Mouse (Mus musculus) gastrocnemius, adult 2 months (tissue): ENCODE results near the gene Retnla. TPM values are rescaled to one million over a fixed set of nuclear protein-coding genes. Genes with fewer than 3 reads are reported as not detected.
"Not testable (repeated sequence)": the region's sequence is repeated elsewhere in the genome, so short reads cannot be mapped to it uniquely, and the experiment has no call there.

Experiments used
- DNase-seq: peaks from one replicate; pipeline ENCODE4 v3.0.0; 2022
- H3K27ac ChIP-seq: fragments of 200-600 bp; 2 replicates; pipeline ENCODE4 v1.8.1; 2022; ENCODE audit warnings: mild to moderate bottlenecking
- H3K4me3 ChIP-seq: fragments of 200-600 bp; 2 replicates; pipeline ENCODE4 v1.8.1; 2022; ENCODE audit warnings: mild to moderate bottlenecking, moderate library complexity
- CTCF ChIP-seq: fragments of 200-600 bp; IDR thresholded peaks from 2 replicates; pipeline ENCODE4 v1.8.1; 2022; ENCODE audit warnings: antibody characterized with exemption, mild to moderate bottlenecking, moderate library complexity
- intact Hi-C: fragments of 180-260 bp; cut with DNase I; formaldehyde crosslinking; loops from one replicate; pipeline ENCODE4 v1.15.1; 2025
- total RNA-seq, 2 experiments: library from RNA; stranded (reverse); gene quantifications; 2 replicates each; pipeline ENCODE4 v1.2.3; 2021

The Retnla gene
- total RNA-seq, 2 experiments from 2014 or later, result 2.8 to 8.4 TPM

DNA sequence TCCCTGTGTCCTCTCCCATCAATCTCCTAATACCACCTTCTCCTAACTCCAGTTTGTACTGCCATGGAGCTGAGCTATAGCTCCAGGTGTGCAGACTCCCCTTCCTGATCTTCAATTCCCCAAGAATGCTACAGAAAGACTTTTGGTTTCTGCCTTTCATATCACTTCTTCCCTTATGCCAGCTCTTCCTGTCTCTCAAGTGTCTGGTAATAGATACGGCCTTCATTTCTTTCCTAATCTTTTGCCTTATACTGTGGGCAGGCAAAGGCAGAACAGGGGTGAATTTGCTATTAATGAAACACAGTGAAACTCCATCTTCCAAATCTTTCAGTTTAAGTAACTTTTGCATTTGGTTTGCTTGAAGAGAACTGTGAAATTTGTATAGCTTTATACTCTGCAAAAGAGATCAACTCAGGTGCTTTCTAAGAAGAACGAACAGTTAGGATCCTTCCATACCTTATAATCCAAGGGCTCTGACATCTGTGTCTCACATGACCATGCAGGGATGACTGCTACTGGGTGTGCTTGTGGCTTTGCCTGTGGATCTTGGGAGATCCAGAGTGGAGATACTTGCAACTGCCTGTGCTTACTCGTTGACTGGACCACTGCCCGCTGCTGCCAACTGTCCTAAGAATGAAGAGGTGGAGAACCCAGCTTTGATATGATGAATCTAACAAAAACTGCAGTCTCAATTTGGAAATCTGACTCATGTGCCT is 1.5 kb downstream of the Retnla start:
- Histone ChIP-seq H3K4me3 (no peak overlapping the region), H3K27ac (no peak overlapping the region)
- intact Hi-C loops, result no loop called here
- no peak for DNase-seq
- TF ChIP-seq CTCF, result no peak

DNA sequence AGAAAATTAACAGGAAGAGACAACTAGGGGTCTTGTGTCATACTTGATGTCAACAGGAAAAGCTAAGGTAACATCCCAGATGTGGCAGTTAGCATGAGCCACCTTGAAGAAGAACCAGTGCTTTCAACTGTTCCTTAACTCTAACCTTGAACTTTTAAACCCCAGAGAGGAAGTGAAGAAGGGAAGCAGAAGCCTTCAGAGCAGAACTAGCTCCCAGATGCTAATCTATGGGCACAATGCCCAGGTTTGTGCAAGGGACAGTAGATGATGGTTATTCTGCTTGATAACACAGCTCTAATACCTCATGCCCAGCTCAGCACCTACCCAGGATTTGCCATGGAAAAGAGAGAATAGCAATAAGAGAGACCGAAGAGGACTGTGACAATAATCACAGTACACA is 22.7 kb downstream of the Retnla start:
- H3K4me3 ChIP-seq, intact Hi-C loops, H3K27ac ChIP-seq: not testable (repeated sequence)
- DNase-seq, result peak; percentile 20

DNA sequence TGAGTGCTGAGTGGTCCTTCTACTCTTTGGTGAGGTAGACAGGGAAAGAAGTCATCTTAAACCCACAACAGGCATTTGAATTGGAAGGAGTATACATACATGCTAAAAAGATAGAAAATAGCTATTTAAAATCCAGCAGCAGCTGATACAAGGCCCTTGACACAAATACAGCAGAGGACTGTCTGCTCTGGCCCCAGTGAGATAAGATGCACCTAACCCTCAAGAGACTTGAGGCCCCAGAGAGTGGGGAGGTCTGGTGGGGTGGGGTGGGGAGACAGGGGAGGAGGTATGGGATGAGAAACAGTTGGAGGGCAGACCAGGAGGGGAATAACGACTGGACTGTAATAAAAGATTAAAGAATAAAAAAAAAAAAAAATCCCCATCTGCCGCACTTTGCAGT is 25.3 kb downstream of the Retnla start:
- DNase-seq, result no peak
- intact Hi-C loops, result no loop called here
- Histone ChIP-seq H3K27ac (no peak overlapping the region), H3K4me3 (no peak overlapping the region)
- TF ChIP-seq CTCF, result no peak

DNA sequence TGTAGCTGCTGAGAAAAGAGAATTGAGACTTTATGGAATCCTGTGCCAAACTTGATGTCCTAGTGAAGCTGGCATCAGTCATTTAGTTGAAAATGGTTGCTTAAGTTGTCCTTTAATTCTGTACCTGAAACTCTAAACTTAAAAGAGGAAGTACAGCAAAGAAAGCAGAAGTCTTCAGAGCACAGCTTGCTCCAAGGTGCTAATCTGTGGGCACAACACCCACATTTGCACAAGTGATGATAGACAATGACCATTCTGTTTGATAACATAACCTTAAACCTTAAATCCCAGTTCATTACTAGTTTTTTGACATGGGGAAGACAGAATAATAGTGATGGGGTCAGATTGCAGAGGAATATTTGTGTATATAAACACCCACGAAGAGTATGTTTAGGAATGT is 26.3 kb downstream of the Retnla start:
- Histone ChIP-seq H3K27ac (no peak overlapping the region), H3K4me3 (no peak overlapping the region)
- intact Hi-C loops, result no loop called here
- TF ChIP-seq CTCF, result no peak
- no peak for DNase-seq

DNA sequence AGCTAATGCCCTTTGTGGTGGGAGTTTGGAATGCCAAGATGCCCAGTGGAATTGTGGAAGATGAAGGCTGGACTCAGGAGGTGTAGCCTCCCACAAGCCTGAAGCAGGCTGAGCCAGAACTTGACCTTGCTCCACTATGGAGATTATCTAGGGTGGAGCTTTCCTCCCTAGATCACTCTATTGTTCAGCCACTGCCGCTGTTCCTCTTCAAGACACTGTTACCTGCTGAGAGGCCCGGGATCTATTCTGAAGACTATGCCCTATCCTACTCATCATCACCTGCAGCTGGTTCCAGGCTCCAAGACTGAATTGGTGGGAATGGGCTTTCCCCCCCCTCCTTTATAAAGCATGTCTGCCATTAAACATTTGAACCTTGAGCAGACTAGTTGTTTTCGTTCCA is 27.3 kb downstream of the Retnla start:
- H3K27ac ChIP-seq, result no peak overlapping the region
- intact Hi-C loops, result no loop called here
- H3K4me3 ChIP-seq, result no peak overlapping the region
- DNase-seq, result no peak
- no peak for TF ChIP-seq CTCF

DNA sequence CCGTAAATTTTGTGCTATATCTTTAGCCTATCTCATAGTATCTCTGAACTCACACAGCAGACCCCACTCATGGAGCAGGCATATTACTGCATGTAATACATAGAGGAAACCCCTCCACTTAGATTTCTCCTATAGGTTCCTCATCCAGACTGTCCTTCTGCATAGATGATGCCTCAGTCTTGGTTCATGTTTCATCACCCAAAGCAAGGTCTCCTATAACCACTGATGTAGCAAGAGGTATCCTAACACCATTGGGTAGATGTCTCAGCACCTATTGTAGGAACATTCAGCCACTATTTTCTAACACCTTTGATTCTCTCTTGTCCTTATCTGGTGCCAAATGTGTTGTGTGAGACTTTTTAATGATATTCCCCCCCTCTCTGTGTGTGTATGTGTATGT is 29.4 kb downstream of the Retnla start:
- H3K4me3 ChIP-seq, result no peak overlapping the region
- intact Hi-C loops, result no loop called here

DNA sequence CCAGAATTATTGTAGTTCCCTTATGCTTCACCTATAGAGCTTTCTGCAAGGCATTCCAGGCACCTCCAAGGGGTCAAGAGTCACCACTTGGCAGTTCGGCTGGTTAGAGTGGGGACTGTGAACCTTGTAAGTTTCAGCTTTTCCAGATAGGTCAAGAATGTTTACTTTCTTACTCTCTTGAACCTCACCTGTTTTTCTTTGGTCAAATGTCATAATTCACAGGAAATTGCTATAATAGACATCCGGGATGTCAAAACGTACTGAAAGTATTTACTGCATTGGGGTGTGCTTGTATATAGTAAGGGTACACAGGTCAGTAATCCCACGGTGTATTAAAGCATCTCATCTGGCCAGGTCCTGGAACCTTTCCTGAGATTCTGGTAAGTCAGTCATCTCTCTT is 30.0 kb downstream of the Retnla start, which contains the start of gene Retnlg:
Gene Retnlg (plus strand): TSS at position 301 of the 400 bp plus-strand sequence.
- no peak for TF ChIP-seq CTCF
- no peak within 1 kb of the TSS for H3K4me3 ChIP-seq
- no peak within 1 kb of the TSS for H3K27ac ChIP-seq
- intact Hi-C loops, result no loop called here
- no peak for DNase-seq

More for the DNA sequence above, 29.4 kb downstream of the Retnla start:
- H3K27ac ChIP-seq, result no peak overlapping the region
- TF ChIP-seq CTCF, result no peak
- DNase-seq, result no peak

DNA sequence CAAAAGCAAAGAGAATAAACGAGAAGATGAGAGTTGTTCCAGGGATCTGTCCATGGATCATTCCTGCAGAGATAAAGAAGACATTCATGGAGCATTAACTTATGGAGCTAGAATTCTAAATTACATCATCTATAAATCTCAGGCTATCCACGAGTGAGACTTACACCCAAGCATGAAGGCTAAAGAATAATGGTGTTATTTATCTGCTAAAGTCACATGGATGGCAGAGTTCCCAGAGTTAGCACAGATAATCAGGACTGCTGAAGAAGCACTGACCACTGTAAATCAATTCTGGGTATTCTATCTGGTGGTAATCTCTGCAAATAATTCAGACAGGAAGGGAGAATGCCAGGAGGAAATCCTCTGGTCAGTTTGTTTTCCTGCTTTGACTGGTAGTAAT is 48.4 kb downstream of the Retnla start:
- no peak for TF ChIP-seq CTCF
- no peak for DNase-seq
- intact Hi-C loops, result no loop called here
- no peak overlapping the region for H3K27ac ChIP-seq
- no peak overlapping the region for H3K4me3 ChIP-seq

Other genes starting within 250 kb of the Retnla start
- not detected for gene Trat1, start 70.5 kb upstream of the Retnla start, total RNA-seq
- gene Retnlb, start 25.7 kb upstream of the Retnla start, total RNA-seq, result not detected
- gene Retnlg, start 30.1 kb downstream of the Retnla start, total RNA-seq, result under 1 TPM in 1 of 2 experiments, not detected in 1; 0.46 TPM
- gene Dzip3, start 151.6 kb downstream of the Retnla start, total RNA-seq, result 1 to 10 TPM; 3.7 to 4.4 TPM
- gene Cip2a, start 151.6 kb downstream of the Retnla start, total RNA-seq, result under 1 TPM; 0.36 to 0.50 TPM
- not detected for gene Myh15, start 214.9 kb downstream of the Retnla start, total RNA-seq